Mouse (Mus musculus) kidney, postnatal 0 days (tissue): ENCODE measurements around the gene Ercc6l2. TPM values are rescaled to one million over a fixed set of nuclear protein-coding genes. Genes with fewer than 3 reads are reported as not detected.
A peak's percentile ranks its signal among the peaks of the same experiment; 100 is the strongest.

Experiments
- ATAC-seq: fragments of 200-750 bp; cut with Nextera tagmentation; replicated peaks from 2 replicates; pipeline ENCODE4 v1.8.0; 2017; ENCODE audit warnings: low read depth, moderate number of reproducible peaks, moderate TSS enrichment, moderate library complexity; ENCODE audit not compliant: low FRiP score
- DNase-seq: peaks from one replicate; pipeline ENCODE4 v3.0.0-alpha.2; 2016; ENCODE audit warnings: low spot score
- H3K27ac ChIP-seq: fragments of 300-500 bp; sonication (generic); 2 replicates; pipeline ENCODE4 v1.5.1; 2014; ENCODE audit warnings: mild to moderate bottlenecking
- H3K27me3 ChIP-seq: fragments of 300-500 bp; sonication (generic); 2 replicates; pipeline ENCODE4 v1.6.1; 2014; ENCODE audit warnings: low read length, mixed read lengths; ENCODE audit not compliant: insufficient read depth
- H3K36me3 ChIP-seq: fragments of 300-500 bp; sonication (generic); 2 replicates; pipeline ENCODE4 v1.6.1; 2014; ENCODE audit warnings: low read length, mixed read lengths; ENCODE audit not compliant: insufficient read depth
- H3K4me1 ChIP-seq: fragments of 300-500 bp; sonication (generic); replicated peaks from 2 replicates; pipeline ENCODE4 v1.6.1; 2014; ENCODE audit warnings: antibody characterized with exemption, low read length, mixed read lengths; ENCODE audit not compliant: insufficient read depth
- H3K4me2 ChIP-seq: fragments of 300-500 bp; sonication (generic); 2 replicates; pipeline ENCODE4 v1.6.1; 2014; ENCODE audit warnings: mild to moderate bottlenecking, low read length, moderate library complexity, mixed read lengths
- H3K4me3 ChIP-seq: fragments of 300-500 bp; sonication (generic); replicated peaks from 2 replicates; pipeline ENCODE4 v1.5.1; 2014; ENCODE audit warnings: low read depth, low read length
- H3K9ac ChIP-seq: fragments of 300-500 bp; sonication (generic); 2 replicates; pipeline ENCODE4 v1.6.1; 2014; ENCODE audit warnings: low read depth, low read length
- H3K9me3 ChIP-seq: fragments of 300-500 bp; sonication (generic); replicated peaks from 2 replicates; pipeline ENCODE4 v1.6.1; 2016; ENCODE audit warnings: low read length, inconsistent platforms, mixed read lengths
- CTCF ChIP-seq: IDR thresholded peaks from 2 replicates; pipeline ENCODE4 v1.5.1; 2016; ENCODE audit warnings: antibody characterized with exemption, low read depth, mild to moderate bottlenecking, moderate library complexity
- WGBS: fragments of 180-500 bp; shearing (Covaris S2); extraction: QIAGEN DNeasy Blood & Tissue Kit; methylation state at CpG from one replicate; pipeline ENCODE4 v1.1.7; 2014; 5-methylcytosine and 5-hydroxymethylcytosine counted together
- polyA plus RNA-seq: library from polyadenylated mRNA; unstranded; fragments of >200 nt; fragmentation: Nextera tagmentation; extraction: Ambion mirVana; gene quantifications from 2 replicates; pipeline ENCODE4 v1.2.1, GENCODE M21; 2015

Gene Ercc6l2
- polyA plus RNA-seq, 1 experiment from 2014 or later, result 19.9 TPM

DNA sequence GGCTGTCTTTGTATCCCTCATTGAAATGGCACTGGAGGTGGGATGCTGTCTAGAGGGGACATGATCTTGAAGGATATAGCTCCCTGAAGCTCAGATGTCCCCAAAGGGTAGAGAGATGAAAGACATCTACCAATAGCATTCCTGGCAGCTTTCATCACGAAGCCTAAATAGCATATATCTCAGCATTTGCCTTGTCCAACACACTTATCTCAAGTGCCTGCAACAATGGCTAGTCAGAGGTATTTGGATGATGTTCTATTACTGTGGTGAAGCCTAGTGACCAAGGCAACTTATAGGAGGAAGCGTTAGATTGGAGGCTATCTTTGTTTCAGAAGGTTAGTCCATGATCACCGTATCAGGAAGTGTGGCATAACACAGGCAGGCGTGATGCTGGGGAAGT, 126.1 kb downstream of the Ercc6l2 start:
- 94% methylated on average over 4 of the region's 4 CpGs for WGBS
- no peak overlapping the region for H3K27ac ChIP-seq
- no peak overlapping the region for H3K4me2 ChIP-seq
- H3K9me3 ChIP-seq, result no peaks in the 10 kb centered on the region
- TF ChIP-seq CTCF, result no peak
- ATAC-seq, result no peak
- no peak for DNase-seq
- H3K36me3 ChIP-seq, result no peaks in the 10 kb centered on the region
- H3K9ac ChIP-seq, result no peak overlapping the region
- no peaks in the 10 kb centered on the region for H3K27me3 ChIP-seq
- H3K4me3 ChIP-seq, result no peak overlapping the region
- peaks cover 12% of the 10 kb centered on the region for H3K4me1 ChIP-seq

GRCm38 (mm10) chr13:63943605-63944004, 128.6 kb downstream of the Ercc6l2 start:
- ATAC-seq (no peak), DNase-seq (no peak)
- Histone ChIP-seq H3K36me3 (no peaks in the 10 kb centered on the region), H3K4me3 (no peak overlapping the region), H3K9me3 (no peaks in the 10 kb centered on the region), H3K4me2 (no peak overlapping the region), H3K27ac (no peak overlapping the region), H3K9ac (no peak overlapping the region), H3K27me3 (no peaks in the 10 kb centered on the region), H3K4me1 (peaks cover 12% of the 10 kb centered on the region)
- no peak for TF ChIP-seq CTCF
- WGBS, result 77% methylated on average over 7 of the region's 7 CpGs

- H3K9me3 ChIP-seq, result no peaks in the 10 kb centered on the region
- H3K9ac ChIP-seq, result no peak overlapping the region
- TF ChIP-seq CTCF, result no peak
- peak; percentile 78 for ATAC-seq
- H3K4me1 ChIP-seq, result peaks cover 12% of the 10 kb centered on the region
- no peaks in the 10 kb centered on the region for H3K36me3 ChIP-seq
- no peak overlapping the region for H3K4me2 ChIP-seq
- WGBS, result 22% methylated on average over 13 of the region's 13 CpGs
- no peak overlapping the region for H3K27ac ChIP-seq
- peak; percentile 53 for DNase-seq
- no peak overlapping the region for H3K4me3 ChIP-seq
- H3K27me3 ChIP-seq, result no peaks in the 10 kb centered on the region
Observed at GRCm38 (mm10) chr13:63944344-63945021, 129.4 kb downstream of the Ercc6l2 start.

Other genes starting within 250 kb of the Ercc6l2 start
- 10.7 and 12.2 TPM in 2 replicates for gene Ptch1, start 241.6 kb upstream of the Ercc6l2 start, polyA plus RNA-seq